Mouse (Mus musculus) liver, embryonic 14.5 days (tissue): ENCODE data around the gene Fiz1.

Experiments
- CTCF ChIP-seq: IDR thresholded peaks from 2 replicates; pipeline ENCODE4 v1.5.1; 2016; ENCODE audit warnings: antibody characterized with exemption, low read depth, control low read depth
- EP300 ChIP-seq: IDR thresholded peaks from 2 replicates; pipeline ENCODE4 v1.6.1; 2016; ENCODE audit warnings: antibody characterized with exemption, low read depth

DNA sequence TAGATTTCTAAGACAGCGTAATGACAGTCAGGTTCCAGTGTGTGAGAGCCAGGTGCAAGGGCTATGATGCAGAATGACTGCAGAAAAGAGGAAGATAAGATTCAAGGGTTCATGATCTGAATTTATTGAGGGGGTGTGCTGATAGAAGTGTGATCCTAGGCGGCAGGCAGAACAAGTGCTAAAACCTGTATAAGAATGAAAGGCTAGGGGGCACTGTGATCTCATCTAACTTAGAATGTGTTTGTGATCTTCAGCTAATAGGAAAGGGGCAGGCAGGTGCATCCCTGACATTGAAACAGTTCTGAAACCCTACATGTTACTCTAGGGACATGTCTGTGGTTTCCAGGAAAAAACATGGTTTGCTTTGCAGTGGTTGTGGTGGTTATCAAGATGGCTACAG is 31.6 kb upstream of the Fiz1 start:
- TF ChIP-seq CTCF (0 out of 2 replicates have a peak, but pooled peaks have one; percentile 4), EP300 (no peak)
